Mouse (Mus musculus): ENCODE data around the gene Begain. TPM values are rescaled to one million over a fixed set of nuclear protein-coding genes. Genes with fewer than 3 reads are reported as not detected.
A peak's percentile ranks its signal among the peaks of the same experiment; 100 is the strongest.

Gene Begain
- 100 to 1,000 TPM; 139 to 145 TPM for total RNA-seq (2021)

- no peak for DNase-seq
These were observed at the start of gene Begain for GRCm38 (mm10) chr12:109068167-109068653. Gene Begain (minus strand): TSS chr12:109068217.

- DNase-seq: no peak
These were observed 47.7 kb upstream of the Begain start for GRCm38 (mm10) chr12:109115707-109116106.

GRCm38 (mm10) chr12:109115161-109115560, 47.1 kb upstream of the Begain start:
- no peak for DNase-seq

GRCm38 (mm10) chr12:109112996-109113592, 45.1 kb upstream of the Begain start:
- DNase-seq: no peak

- DNase-seq: no peak
These were observed 44.5 kb upstream of the Begain start for GRCm38 (mm10) chr12:109112354-109112995.

GRCm38 (mm10) chr12:109108911-109109310, 40.9 kb upstream of the Begain start:
- no peak for DNase-seq

- DNase-seq: no peak
These were observed 32.4 kb upstream of the Begain start for GRCm38 (mm10) chr12:109100381-109100780.

GRCm38 (mm10) chr12:109090456-109091130, 22.6 kb upstream of the Begain start:
- no peak for DNase-seq

- no peak for DNase-seq
These were observed 22.0 kb upstream of the Begain start for GRCm38 (mm10) chr12:109090041-109090440.

GRCm38 (mm10) chr12:109086111-109086510, 18.1 kb upstream of the Begain start:
- no peak for DNase-seq

GRCm38 (mm10) chr12:109085674-109086073, 17.7 kb upstream of the Begain start:
- DNase-seq: peak; percentile 40 to 54

GRCm38 (mm10) chr12:109085046-109085445, 17.0 kb upstream of the Begain start:
- no peak for DNase-seq

GRCm38 (mm10) chr12:109083476-109083875, 15.5 kb upstream of the Begain start:
- no peak for DNase-seq

GRCm38 (mm10) chr12:109077036-109077435, 9.0 kb upstream of the Begain start:
- no peak for DNase-seq

- DNase-seq: no peak
These were observed 6.8 kb upstream of the Begain start for GRCm38 (mm10) chr12:109074777-109075285.

GRCm38 (mm10) chr12:109074106-109074505, 6.1 kb upstream of the Begain start:
- no peak for DNase-seq

GRCm38 (mm10) chr12:109071248-109071647, 3.2 kb upstream of the Begain start:
- no peak for DNase-seq

GRCm38 (mm10) chr12:109069751-109070150, 1.7 kb upstream of the Begain start:
- no peak for DNase-seq

- no peak for DNase-seq
These were observed 721 bp upstream of the Begain start for GRCm38 (mm10) chr12:109068738-109069137.

- peak; percentile 38 to 49 for DNase-seq
These were observed 369 bp downstream of the Begain start for GRCm38 (mm10) chr12:109067561-109068135.

- DNase-seq: peak in 1 of 2 experiments; percentile 1
These were observed 9.4 kb downstream of the Begain start for GRCm38 (mm10) chr12:109058660-109059059.

- no peak for DNase-seq
These were observed 10.3 kb downstream of the Begain start for GRCm38 (mm10) chr12:109057736-109058135.
